Mouse (Mus musculus) embryo, embryonic 9.5 days (tissue): ENCODE measurements around the gene Chmp2a.

ENCODE experiments used
- DNase-seq: peaks from one replicate; pipeline ENCODE4 v3.0.0-alpha.2; 2017; ENCODE audit errors: extremely low spot score

Gene Chmp2a

DNA sequence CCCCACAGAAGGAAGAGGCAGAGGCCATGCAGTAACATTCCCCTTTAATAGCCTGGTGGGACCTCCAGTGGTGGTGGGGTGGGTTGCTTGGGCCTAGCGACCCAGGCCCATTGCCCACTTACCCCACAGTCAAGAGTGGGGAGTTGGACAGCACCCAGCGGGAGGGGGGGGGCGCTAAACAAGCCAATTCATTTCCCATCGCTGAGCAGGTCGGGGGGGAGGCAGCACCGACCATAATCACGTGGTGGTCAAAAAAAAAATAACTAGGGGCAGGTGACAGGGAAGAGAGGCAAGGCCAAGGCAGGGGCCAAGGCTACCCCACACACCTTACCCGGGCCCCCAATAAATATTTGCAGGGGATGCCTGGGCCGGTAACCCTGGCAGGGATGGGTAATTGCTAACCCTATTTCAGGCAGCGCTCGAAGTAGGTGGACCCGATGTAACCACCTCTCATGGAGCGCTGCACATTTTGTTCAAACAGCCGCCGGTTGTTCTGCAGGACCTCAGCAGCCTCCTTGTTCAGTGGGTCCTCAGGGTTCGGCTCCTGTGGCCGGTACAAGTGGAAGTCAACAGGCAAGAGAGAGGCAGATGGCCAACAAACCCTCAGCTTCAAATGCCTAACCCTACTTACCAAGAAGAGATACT lies 726 bp upstream of the Chmp2a start:
- DNase-seq: no peak

DNA sequence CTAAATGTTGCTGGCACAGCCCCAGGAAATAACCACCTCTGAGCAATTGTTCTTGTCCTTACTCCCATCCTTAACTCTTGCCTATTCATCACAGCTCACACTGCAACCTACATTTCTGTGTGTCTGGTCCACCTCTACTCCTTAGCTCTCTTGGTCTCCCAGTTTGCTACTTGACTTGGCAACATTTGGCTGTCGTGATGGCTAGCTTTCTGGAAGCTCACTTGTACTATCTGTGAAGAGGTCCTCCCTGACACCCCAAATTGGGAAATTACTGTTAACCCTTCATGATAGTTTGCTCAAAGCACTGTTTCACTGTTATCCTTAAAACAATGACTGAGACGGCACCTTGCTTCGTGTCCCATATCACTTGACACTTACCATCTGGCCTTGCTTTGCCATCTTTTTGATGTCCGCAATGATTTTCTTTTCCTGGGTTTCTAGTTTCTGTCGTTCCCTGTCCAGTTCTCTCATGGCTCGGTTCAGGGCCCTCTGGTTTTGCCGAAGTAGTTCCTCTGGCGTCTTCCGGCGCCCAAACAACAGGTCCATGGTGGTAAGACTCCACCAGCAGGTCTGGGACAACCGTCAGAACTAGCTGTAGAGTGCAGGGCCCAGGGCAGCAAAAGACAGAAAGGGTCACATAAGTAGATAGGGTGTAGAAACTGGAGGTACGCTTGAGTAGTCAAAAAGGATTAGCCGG lies 1.0 kb downstream of the Chmp2a start:
- DNase-seq: no peak

DNA sequence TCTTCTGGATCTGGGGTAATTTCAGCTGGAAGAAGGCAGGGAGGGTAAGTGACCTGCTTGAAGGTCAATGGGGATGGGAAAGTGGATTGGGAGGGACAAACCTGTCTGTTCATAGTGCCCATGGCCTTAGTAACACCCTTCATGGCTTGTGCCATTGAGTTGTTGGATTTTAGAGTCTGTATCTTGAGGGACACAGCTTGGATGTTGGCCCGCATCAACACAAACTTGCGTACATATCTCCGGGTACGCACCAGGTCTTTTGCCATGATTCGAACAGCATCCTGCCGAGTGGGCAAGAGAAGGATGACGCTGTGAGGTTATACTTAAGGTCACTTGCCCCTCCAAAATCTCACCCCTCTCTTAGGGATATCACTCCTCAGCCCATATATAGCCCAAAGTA lies 2.1 kb downstream of the Chmp2a start:
- DNase-seq: no peak

DNA sequence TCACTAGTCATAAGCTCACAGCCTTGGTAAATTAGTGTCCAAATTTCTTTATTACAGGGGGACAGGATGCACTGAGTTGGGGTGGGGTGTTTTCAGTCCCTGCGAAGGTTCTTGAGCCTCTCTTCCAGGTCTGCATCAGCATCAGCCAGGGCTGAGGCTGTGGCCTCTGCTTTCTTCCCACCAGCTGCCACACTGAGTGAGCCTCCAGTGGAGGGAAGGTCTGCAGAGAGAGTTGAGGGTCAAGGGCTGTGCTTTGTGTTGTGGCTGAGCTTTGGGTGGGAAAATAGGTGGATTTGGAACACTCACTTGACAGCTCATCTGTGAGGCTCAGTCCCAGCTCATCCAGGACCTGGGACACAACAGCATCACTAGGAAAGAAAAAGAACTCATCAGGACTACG lies 2.6 kb downstream of the Chmp2a start:
- DNase-seq: no peak

DNA sequence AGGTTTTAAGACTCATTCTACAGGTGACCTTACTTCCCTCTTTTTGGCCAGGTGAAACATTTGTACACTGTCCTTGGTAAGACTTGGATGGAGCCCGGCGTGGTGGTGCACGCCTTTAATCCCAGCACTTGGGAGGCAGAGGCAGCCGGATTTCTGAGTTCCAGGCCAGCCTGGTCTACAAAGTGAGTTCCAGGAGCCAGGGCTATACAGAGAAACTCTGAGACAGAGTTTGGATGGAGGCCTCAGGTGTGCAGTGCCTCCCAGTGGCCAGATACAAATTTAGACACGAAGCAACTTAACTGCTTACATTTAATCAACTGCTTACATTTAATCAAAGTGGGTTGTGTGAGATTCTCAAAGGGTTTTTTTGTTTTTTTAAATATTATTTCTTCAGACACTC lies 3.5 kb downstream of the Chmp2a start:
- no peak for DNase-seq

GRCm38 (mm10) chr7:13028986-13029385 lies 5.6 kb downstream of the Chmp2a start:
- DNase-seq: no peak

- no peak for DNase-seq
Observed at GRCm38 (mm10) chr7:13025511-13026112, 9.0 kb downstream of the Chmp2a start.

DNA sequence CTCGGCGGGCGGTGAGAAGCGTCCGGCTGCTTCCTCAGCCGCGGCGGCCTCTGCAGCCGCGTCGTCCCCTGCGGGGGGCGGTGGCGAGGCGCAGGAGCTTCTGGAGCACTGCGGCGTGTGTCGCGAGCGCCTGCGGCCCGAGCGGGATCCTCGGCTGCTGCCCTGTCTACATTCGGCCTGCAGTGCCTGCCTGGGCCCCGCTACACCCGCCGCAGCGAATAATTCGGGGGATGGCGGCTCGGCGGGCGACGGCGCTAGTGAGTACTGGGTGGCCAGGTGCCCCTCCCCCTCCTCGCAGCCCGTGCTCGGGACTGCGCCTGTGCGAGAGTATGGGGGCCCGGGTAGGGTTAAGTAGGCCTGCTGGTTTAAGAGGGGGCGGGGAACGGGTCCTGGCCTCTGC lies 9.8 kb downstream of the Chmp2a start:
- peak; percentile 83 for DNase-seq

DNA sequence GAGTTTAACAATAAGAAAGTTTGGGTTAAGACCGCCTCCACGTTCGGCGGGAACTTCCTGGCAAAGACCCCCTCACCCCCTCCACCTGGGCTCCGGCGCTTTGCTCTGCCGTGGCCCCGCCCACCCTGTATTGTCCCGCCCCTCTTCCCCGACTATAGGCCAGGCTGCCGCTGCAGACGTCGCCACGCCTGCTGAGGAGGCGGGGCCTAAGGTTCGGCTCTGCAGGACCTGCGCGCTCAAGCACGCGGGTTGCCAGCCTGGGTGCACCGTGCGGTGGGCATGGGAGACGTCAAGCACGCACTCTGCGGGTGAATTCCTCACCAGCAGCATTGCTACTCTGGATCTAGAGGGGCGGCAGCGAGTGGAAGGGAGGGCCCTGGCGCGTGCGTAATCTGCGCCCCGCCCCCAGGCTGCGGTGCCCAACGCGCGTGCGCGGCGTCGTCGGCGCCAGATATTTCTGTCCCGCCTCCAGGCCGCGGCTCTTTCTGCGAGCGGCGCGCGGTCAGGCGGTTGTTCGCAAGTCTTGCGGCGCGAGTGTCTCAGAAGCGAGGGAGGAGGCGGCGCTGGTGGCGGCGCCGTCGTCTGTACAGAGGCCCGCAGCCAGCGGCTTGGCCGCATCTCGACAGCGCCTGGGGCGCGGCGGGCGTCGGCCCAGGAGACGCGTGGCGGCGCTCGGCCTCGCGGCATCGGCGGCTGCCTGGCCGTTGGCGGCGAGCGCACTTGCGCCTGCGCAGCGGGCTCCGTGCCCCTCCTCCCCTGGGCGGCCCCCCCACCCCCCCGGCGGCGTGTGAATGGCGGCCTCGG lies 10.5 kb downstream of the Chmp2a start:
- DNase-seq: peak; percentile 98

- peak; percentile 90 for DNase-seq
Observed at GRCm38 (mm10) chr7:13022773-13023535, 11.7 kb downstream of the Chmp2a start.

GRCm38 (mm10) chr7:13015217-13015616 lies 19.4 kb downstream of the Chmp2a start:
- no peak for DNase-seq

DNA sequence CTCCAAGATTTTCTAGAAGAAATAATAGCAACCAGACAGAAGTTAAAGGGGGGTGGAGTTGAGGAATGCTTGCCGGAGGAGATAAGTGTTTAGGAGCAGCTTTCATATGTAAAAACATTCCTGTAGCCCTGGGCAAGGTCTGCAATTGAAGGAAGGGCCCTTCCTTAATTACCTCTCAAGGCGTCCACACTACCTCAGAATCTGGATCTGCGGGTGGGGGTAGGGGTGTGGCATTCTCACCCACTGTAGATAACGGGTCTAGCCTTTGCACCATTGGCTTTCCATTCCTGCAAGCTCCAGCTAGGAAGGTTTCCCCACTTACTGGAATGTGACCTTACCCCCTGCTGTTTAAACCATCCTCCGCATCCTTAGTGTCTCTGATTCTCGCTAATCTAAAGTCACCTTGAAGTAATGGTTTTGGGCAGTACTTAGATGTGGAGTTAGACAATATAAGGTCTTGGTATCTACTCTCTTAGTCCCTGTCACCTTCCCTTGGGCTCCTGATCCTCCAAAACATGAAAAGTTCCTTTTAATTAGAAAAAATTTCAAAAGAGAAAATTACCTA lies 20.2 kb downstream of the Chmp2a start:
- no peak for DNase-seq

- DNase-seq: no peak
Observed at GRCm38 (mm10) chr7:13013671-13014070, 20.9 kb downstream of the Chmp2a start.

DNA sequence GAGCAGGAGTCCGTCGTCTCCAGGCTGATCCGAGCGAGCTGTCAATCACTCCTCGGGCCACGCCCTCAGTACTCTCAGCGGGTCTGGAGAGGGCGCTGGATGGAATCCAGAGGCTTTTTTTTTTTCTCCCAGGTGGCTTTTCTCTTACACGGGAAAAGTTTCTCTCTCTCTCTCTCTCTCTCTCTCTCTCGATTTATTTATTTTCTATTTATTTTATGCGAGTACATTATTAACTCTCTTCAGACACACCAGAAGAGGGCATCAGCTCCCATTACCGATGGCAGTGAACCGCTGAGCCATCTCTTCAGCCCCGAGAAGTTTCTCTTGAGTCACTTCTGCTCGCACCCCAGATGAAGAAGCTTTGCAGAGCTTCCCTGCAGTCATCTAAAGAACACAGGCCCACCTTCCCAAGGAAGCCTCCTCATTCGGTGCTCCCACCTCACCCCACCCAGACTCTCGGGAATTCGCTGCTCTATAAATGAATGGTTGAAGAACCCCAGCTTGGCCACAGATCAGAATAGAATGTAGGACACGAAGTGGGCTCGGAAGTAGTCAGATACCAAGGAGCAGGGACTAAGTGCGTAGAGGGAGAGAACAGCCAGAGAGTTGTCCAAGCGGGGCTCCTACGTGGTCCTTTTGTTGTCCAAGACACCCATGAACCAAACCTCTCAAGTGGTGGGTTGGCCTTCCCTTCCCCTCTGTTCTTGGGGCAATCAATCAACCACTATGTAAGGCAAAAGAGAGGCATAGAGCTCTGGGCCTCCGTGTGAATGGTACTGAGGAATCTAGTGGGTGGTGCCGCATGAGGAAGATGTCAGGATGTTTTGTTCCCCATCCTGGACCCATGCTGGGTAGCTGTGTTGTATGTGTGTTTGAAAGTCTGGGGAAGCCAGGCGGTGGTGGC lies 24.4 kb downstream of the Chmp2a start, which contains the start of gene Zbtb45:
Zbtb45 (minus strand) TSS at position 30 of the 904 bp plus-strand sequence.
- peak; percentile 49 for DNase-seq

- DNase-seq: peak; percentile 97
Observed at GRCm38 (mm10) chr7:13009143-13010004, 25.2 kb downstream of the Chmp2a start.

- no peak for DNase-seq
Observed at GRCm38 (mm10) chr7:13007341-13008092, 27.1 kb downstream of the Chmp2a start.

- no peak for DNase-seq
Observed at GRCm38 (mm10) chr7:13006531-13006930, 28.1 kb downstream of the Chmp2a start.

DNA sequence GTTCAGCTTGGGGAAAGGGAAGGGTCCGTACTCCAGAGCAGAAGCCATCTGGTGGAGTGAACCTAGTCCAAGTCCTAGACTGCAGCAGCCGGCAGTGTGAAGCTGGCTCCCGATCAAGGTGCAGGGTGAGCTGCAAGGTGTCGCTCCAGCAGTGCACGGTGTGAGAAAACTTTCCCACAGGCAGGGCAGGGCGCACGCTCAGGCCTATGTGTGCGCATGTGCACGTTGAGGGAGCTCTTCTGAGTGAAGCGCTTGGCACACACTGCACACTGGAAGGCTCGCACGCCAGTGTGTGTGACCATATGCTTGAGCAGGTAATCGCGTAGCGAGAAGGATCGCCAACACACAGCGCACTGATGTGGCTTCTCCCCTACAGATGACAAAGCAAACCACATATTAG lies 28.6 kb downstream of the Chmp2a start:
- no peak for DNase-seq
